Mouse (Mus musculus) heart, adult 2 months (tissue): ENCODE results near the gene Endou. TPM values are rescaled to one million over a fixed set of nuclear protein-coding genes. Genes with fewer than 3 reads are reported as not detected.

Experiments
- DNase-seq, 2 experiments: peaks; one replicate each; pipeline ENCODE4 v3.0.0; 2021
- H3K27ac ChIP-seq: fragments of 200-600 bp; 2 replicates; pipeline ENCODE4 v1.8.1; 2022
- H3K27me3 ChIP-seq: fragments of 200-500 bp; 2 replicates; pipeline ENCODE4 v1.6.1; 2012; ENCODE audit warnings: mild to moderate bottlenecking, low read length, inconsistent platforms, mixed read lengths; ENCODE audit not compliant: control insufficient read depth, insufficient read depth
- H3K36me3 ChIP-seq: fragments of 200-500 bp; 2 replicates; pipeline ENCODE4 v1.6.1; 2012; ENCODE audit warnings: low read length, inconsistent platforms; ENCODE audit not compliant: control insufficient read depth, insufficient read depth
- H3K4me1 ChIP-seq: fragments of 200-500 bp; 2 replicates; pipeline ENCODE4 v1.6.1; 2011; ENCODE audit warnings: low read length; ENCODE audit not compliant: control insufficient read depth, insufficient read depth
- H3K4me3 ChIP-seq: fragments of 200-600 bp; 2 replicates; pipeline ENCODE4 v1.8.1; 2022
- H3K79me2 ChIP-seq: fragments of 200-500 bp; replicated peaks from 2 replicates; pipeline ENCODE4 v1.6.1; 2012; ENCODE audit warnings: mild to moderate bottlenecking, inconsistent platforms, low read length, moderate library complexity, mixed read lengths; ENCODE audit not compliant: control insufficient read depth, insufficient read depth
- H3K9ac ChIP-seq: fragments of 200-500 bp; 2 replicates; pipeline ENCODE4 v1.6.1; 2012; ENCODE audit warnings: low read depth, mild to moderate bottlenecking, control low read depth, inconsistent platforms, low read length, mixed read lengths
- CTCF ChIP-seq: fragments of 200-600 bp; IDR thresholded peaks from 2 replicates; pipeline ENCODE4 v1.8.1; 2022; ENCODE audit warnings: antibody characterized with exemption, mild to moderate bottlenecking, moderate library complexity
- EP300 ChIP-seq: fragments of 200-500 bp; IDR thresholded peaks from 2 replicates; pipeline ENCODE4 v1.6.1; 2011; ENCODE audit warnings: low read depth, low read length, control low read depth; ENCODE audit not compliant: insufficient read depth
- POLR2A ChIP-seq: fragments of 200-500 bp; IDR thresholded peaks from 2 replicates; pipeline ENCODE4 v1.6.1; 2011; ENCODE audit warnings: mild to moderate bottlenecking, low read depth, low read length, control low read depth; ENCODE audit not compliant: insufficient read depth
- WGBS: fragments of 180-500 bp; shearing (Covaris S2); methylation state at CpG from one replicate; pipeline ENCODE4 v1.1.7; 2018; 5-methylcytosine and 5-hydroxymethylcytosine counted together
- intact Hi-C: fragments of 180-260 bp; cut with DNase I; formaldehyde crosslinking; loops from one replicate; pipeline ENCODE4 v1.15.1; 2025
- polyA plus RNA-seq: library from polyadenylated mRNA; depleted of rRNA; stranded (reverse); fragments of >200 nt; gene quantifications from 2 replicates; pipeline ENCODE4 v1.2.3, GENCODE M21; 2012
- total RNA-seq, 2 experiments: library from RNA; stranded (reverse); gene quantifications; 2 replicates each; pipeline ENCODE4 v1.2.3; 2021

The Endou gene
- total and polyA plus RNA-seq, 3 experiments = 1.1 to 2.4 (median 1.2) TPM

GRCm38 (mm10) chr15:97762733-97763132 lies 31.6 kb upstream of the Endou start:
- Histone ChIP-seq H3K4me3 (peak overlapping the region; percentile 39; the same call in 1 of the 2 replicates), H3K27ac (peak overlapping the region; percentile 66), H3K27me3 (no peaks in the 10 kb centered on the region), H3K4me1 (peaks cover 15% of the 10 kb centered on the region), H3K9ac (peak overlapping the region; percentile 44), H3K36me3 (no peaks in the 10 kb centered on the region), H3K79me2 (0 out of 2 replicates have a peak, but pooled peaks cover 2% of the 10 kb centered on the region)
- intact Hi-C loops = no loop called here
- 43% methylated on average over 9 of the region's 9 CpGs for WGBS
- TF ChIP-seq CTCF (no peak), POLR2A (peak; percentile 58), EP300 (peak; percentile 94)
- peak; percentile 73 to 81 for DNase-seq

DNA sequence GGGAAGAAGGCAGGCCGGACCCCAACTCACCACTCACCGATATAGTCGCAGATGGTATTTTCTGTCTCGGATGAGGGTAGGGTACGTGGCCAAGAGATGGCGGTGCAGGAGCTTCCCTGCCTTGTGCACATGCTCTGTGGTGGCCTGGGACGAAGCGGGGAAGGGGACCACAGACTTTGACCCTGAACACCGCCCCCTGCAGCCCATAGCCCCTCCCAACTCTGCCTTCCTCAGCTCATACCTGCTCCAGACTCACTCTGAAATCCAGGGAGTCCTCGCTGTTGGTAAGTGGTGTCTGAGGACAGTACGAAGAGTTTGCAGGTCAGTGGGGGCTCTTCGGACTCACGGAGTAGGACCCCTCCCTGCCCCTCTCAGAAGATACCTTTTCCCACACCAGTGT lies 30.3 kb upstream of the Endou start:
- TF ChIP-seq CTCF (no peak), EP300 (no peak)
- H3K27me3 ChIP-seq = no peaks in the 10 kb centered on the region
- H3K36me3 ChIP-seq = no peaks in the 10 kb centered on the region
- no peak overlapping the region for H3K9ac ChIP-seq
- DNase-seq = no peak
- 0 out of 2 replicates have a peak, but pooled peaks cover 2% of the 10 kb centered on the region for H3K79me2 ChIP-seq
- peaks cover 15% of the 10 kb centered on the region for H3K4me1 ChIP-seq
- H3K27ac ChIP-seq = no peak overlapping the region
- H3K4me3 ChIP-seq = no peak overlapping the region
- WGBS = 79% methylated on average over 13 of the region's 13 CpGs
- intact Hi-C loops = loop anchor here (2.0 kb wide), 1 partner anchor 15 kb away; no protein-coding TSS in a partner anchor

DNA sequence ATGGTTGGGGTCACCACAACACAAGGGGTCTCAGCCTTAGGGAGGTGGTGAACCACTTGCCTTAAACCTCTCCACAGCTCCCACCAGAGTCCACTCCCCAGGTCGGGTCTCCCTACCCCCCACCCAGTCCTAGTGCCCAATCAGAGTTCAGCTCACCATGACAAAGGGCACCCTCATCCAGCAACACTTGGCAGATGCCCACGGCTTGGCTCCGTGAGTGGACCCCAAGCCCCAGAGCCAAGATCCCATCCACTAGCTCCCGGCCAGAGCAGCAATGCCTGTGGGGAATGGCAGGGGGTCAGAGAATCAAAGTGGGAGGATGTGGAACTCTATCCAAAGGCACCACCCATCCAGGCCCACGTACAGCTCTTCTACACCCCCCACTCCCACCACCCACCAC lies 29.8 kb upstream of the Endou start:
- Histone ChIP-seq H3K27me3 (no peaks in the 10 kb centered on the region), H3K79me2 (no peaks in the 10 kb centered on the region), H3K27ac (no peak overlapping the region; the same call in 1 of the 2 replicates), H3K36me3 (no peaks in the 10 kb centered on the region), H3K9ac (no peak overlapping the region), H3K4me3 (no peak overlapping the region), H3K4me1 (peaks cover 15% of the 10 kb centered on the region)
- intact Hi-C loops = loop anchor here (2.0 kb wide), 1 partner anchor 14 kb away; no protein-coding TSS in a partner anchor
- no peak for DNase-seq
- 47% methylated on average over 5 of the region's 5 CpGs for WGBS
- TF ChIP-seq EP300 (no peak), POLR2A (no peak), CTCF (no peak)

DNA sequence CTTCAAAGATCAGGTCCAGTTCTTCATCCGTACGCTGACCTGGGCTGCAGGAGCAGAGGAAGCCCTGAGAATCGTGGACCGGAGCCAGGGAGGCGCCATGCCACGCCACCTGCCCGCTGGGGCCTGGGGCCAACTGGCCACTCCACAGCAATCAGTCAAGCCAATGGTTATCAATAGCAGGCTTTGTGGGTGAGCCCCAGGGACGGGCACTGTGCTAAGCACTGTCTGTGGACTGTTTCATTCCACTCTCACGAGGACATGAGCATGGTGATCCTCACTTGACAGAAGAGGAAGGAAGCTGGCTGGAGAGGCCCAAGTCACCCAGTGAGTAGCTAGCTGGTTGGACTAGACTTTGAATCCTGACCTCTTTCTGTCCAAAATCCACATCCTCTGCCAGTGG lies 28.9 kb upstream of the Endou start:
- WGBS = 68% methylated on average over 9 of the region's 9 CpGs
- H3K27ac ChIP-seq = peak overlapping the region; percentile 36
- no peaks in the 10 kb centered on the region; the same call in 1 of the 2 replicates for H3K36me3 ChIP-seq

DNA sequence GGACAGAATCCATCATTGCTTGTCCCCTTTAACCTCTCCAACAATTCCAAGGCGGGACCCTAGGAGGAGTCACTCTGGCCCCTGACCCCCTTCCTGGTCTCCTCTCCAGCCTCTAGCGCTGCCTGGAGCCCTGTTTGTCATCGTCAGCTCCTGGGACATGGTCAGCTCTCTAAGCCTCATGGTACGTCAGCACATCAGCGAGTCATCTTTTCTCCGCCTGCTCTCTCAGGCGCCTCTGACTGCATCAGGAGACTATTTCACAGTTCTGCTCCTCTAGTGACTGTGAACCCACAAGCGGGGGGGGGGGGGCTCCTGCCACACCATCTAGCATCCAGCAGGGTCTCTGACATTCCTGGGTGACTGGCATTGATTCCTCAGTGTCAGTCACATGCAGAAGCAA lies 24.2 kb upstream of the Endou start:
- no peak overlapping the region for H3K9ac ChIP-seq
- peaks cover 13% of the 10 kb centered on the region for H3K36me3 ChIP-seq
- DNase-seq = no peak
- WGBS = 69% methylated on average over 8 of the region's 8 CpGs
- H3K27me3 ChIP-seq = no peaks in the 10 kb centered on the region
- no peaks in the 10 kb centered on the region for H3K79me2 ChIP-seq
- H3K4me3 ChIP-seq = no peak overlapping the region
- intact Hi-C loops = no loop called here
- TF ChIP-seq CTCF (no peak), POLR2A (no peak), EP300 (no peak)
- peaks cover 15% of the 10 kb centered on the region for H3K4me1 ChIP-seq
- H3K27ac ChIP-seq = no peak overlapping the region; the same call in 1 of the 2 replicates

More for the DNA sequence above, 28.9 kb upstream of the Endou start:
- intact Hi-C loops = loop anchor here (2.0 kb wide), 1 partner anchor 13 kb away; no protein-coding TSS in a partner anchor
- no peaks in the 10 kb centered on the region for H3K27me3 ChIP-seq
- TF ChIP-seq POLR2A (no peak), EP300 (no peak), CTCF (no peak)
- H3K9ac ChIP-seq = no peak overlapping the region
- H3K4me1 ChIP-seq = peaks cover 15% of the 10 kb centered on the region
- H3K4me3 ChIP-seq = no peak overlapping the region
- no peak for DNase-seq
- no peaks in the 10 kb centered on the region for H3K79me2 ChIP-seq

GRCm38 (mm10) chr15:97754476-97754875 lies 23.3 kb upstream of the Endou start:
- Histone ChIP-seq H3K4me3 (no peak overlapping the region), H3K79me2 (no peaks in the 10 kb centered on the region), H3K27me3 (no peaks in the 10 kb centered on the region), H3K9ac (no peak overlapping the region), H3K36me3 (peaks cover 13% of the 10 kb centered on the region), H3K4me1 (peaks cover 10% of the 10 kb centered on the region), H3K27ac (peak overlapping the region; percentile 23)
- DNase-seq = no peak
- no peak for TF ChIP-seq CTCF
- TF ChIP-seq POLR2A = no peak
- TF ChIP-seq EP300 = no peak
- intact Hi-C loops = no loop called here
- WGBS = 27% methylated on average over 6 of the region's 6 CpGs
